Mouse (Mus musculus) ES-Bruce4 (cell line): ENCODE results near the gene Plekhm3.

Source experiments
- CTCF ChIP-seq: IDR thresholded peaks from one replicate; pipeline ENCODE4 v1.8.1; 2011; ENCODE audit warnings: low read depth, low read length
- POLR2A ChIP-seq: IDR thresholded peaks from one replicate; pipeline ENCODE4 v1.8.1; 2011; ENCODE audit warnings: low read length; ENCODE audit not compliant: insufficient read depth

GRCm38 (mm10) chr1:64853244-64853643, 103.4 kb downstream of the Plekhm3 start:
- TF ChIP-seq POLR2A (no peak), CTCF (no peak)
